Mouse (Mus musculus): Measurements from ENCODE around the gene Myl6. TPM values are rescaled to one million over a fixed set of nuclear protein-coding genes. Genes with fewer than 3 reads are reported as not detected.
A peak's percentile ranks its signal among the peaks of the same experiment; 100 is the strongest.

Gene Myl6
- polyA plus RNA-seq, 1 experiment from 2014 or later, result 892 TPM

DNA sequence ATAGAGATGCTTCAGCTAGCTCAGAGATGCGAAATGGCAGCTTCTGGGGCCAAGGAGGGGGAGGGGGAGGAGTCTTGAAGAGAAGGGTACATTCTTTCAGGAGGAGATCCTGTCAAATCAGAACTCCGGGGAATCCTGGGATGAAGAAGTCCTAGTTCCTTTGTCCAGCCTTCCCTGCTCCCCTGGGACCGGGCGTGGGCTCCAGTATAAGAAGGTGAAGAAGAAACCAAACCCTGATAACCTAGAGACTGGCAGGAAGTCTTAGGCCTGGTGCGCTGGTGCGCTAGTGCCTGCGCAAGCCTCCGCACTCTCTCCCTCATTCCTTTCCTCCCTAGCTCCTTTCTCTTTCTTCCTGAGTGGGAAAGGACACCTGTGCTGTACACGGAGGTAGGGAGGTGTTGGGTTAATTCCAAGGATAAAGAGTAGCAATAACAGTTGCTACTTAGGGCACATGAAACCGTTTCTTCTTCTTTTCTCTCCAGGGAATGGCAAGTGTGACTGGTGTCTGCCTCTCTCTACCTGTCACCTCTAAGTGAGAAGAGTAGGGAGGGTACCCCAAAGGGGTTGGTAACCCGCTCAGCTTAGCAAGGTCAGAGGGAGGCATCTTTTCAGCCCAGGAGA, 30.3 kb upstream of the Myl6 start:
- peak overlapping the region; percentile 67 for H3K4me3 ChIP-seq
- H3K36me3 ChIP-seq (replicated peaks), result no peaks in the 10 kb centered on the region
- peaks cover 27% of the 10 kb centered on the region for H3K4me1 ChIP-seq
- no peak overlapping the region for H3K27ac ChIP-seq
- peak overlapping the region; percentile 65 for H3K9ac ChIP-seq
- ATAC-seq (replicated peaks), result no peak
- no peaks in the 10 kb centered on the region for H3K9me3 ChIP-seq
- peak overlapping the region; percentile 100 for H3K4me2 ChIP-seq
- WGBS, result 7% methylated on average over 11 of the region's 11 CpGs
- peaks cover 6% of the 10 kb centered on the region; the same call in 1 of the 2 replicates for H3K27me3 ChIP-seq (replicated peaks)

DNA sequence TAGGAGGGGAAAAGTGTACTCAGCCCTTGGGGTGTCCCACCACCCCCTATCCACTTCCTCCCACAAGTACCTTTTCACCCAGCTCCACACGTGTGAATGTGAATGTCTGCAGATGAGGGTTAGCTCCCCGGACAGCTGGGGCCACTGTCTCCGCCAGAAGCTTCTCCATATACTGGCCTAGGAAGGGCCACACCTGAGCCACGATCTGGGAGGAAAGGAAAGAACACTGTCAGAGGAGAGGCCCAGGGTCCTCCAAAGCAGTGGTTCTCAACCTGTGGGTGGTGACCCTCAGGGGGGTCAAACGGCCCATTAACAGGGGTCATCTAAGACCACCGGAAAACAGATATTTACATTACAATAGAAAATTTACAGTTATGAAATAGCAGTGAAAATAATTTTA, 28.4 kb upstream of the Myl6 start:
- Histone ChIP-seq H3K36me3 (replicated peaks) (no peaks in the 10 kb centered on the region), H3K4me2 (no peak overlapping the region), H3K4me3 (no peak overlapping the region), H3K27ac (no peak overlapping the region), H3K4me1 (peaks cover 27% of the 10 kb centered on the region), H3K27me3 (replicated peaks) (peaks cover 11% of the 10 kb centered on the region; the same call in 1 of the 2 replicates), H3K9me3 (no peaks in the 10 kb centered on the region), H3K9ac (no peak overlapping the region)
- WGBS, result 78% methylated on average over 6 of the region's 6 CpGs
- ATAC-seq (replicated peaks), result no peak

DNA sequence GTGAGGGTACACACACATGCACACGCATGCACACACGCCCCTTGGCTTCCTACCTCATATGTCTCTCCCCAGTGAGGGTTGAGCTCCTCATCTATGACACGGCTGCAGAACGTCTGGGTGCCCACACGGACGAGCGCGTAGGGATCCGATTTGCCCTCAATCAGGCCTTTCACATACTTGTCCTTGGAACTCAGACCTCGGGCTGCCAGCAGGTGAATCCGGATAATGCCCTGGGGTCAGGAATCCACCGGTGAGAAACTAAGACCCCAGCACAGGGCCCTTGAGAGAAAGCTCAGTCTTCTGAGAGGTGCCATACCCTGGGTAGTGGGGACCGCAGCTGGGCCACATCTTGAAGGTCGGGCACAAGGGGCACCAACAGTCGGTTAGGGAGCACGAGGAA, 26.6 kb upstream of the Myl6 start:
- H3K4me2 ChIP-seq, result no peak overlapping the region
- peaks cover 16% of the 10 kb centered on the region for H3K4me1 ChIP-seq
- H3K27ac ChIP-seq, result no peak overlapping the region
- H3K36me3 ChIP-seq (replicated peaks), result no peaks in the 10 kb centered on the region
- no peak overlapping the region for H3K9ac ChIP-seq
- no peak for ATAC-seq (replicated peaks)
- H3K4me3 ChIP-seq, result no peak overlapping the region
- 87% methylated on average over 16 of the region's 16 CpGs for WGBS
- H3K9me3 ChIP-seq, result no peaks in the 10 kb centered on the region
- peaks cover 22% of the 10 kb centered on the region for H3K27me3 ChIP-seq (replicated peaks)

DNA sequence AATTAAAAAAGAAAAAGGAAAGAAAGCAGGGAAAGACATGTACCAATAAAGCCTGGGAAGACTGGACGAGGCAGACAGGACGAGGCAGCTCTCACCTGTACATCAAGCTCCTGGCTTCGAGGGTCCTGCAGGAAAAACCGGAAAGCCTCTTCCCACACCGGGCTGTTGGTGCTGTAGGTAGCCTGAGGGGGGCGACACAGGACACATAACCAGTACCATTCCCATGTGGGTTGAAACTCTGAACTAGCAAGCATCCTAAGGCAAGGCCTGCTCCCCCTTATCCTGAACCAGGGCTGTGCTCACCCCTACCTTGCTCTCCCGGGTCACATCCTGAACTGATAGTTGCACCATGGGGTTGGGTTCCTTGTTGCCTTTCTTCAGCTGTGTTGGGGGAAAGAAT, 24.9 kb upstream of the Myl6 start:
- H3K9me3 ChIP-seq, result no peaks in the 10 kb centered on the region
- ATAC-seq (replicated peaks), result no peak
- 68% methylated on average over 7 of the region's 7 CpGs for WGBS
- H3K27ac ChIP-seq, result no peak overlapping the region
- no peak overlapping the region for H3K4me2 ChIP-seq
- H3K4me1 ChIP-seq, result no peaks in the 10 kb centered on the region
- peaks cover 22% of the 10 kb centered on the region for H3K27me3 ChIP-seq (replicated peaks)
- no peaks in the 10 kb centered on the region for H3K36me3 ChIP-seq (replicated peaks)
- H3K9ac ChIP-seq, result no peak overlapping the region
- no peak overlapping the region for H3K4me3 ChIP-seq

DNA sequence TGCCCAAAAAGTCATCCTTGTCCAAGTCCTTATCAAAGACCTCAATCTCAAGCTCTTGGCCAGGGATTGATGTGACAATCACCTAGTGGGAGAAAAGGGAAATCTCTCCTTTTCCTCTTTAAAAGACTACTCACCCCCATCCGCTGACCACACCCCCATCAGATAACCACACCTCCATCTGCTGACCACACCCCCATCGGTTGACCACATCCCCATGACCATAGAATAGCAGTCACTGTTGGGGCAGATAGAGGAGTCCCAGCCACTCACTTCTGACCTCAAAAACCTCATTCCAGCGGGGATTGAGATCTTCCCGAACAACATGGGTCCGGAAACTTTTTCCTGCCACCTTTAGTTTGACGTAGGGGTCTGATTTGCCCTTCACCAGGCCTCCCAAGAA, 22.7 kb upstream of the Myl6 start:
- no peak for ATAC-seq (replicated peaks)
- 26% methylated on average over 6 of the region's 6 CpGs for WGBS
- peaks cover 22% of the 10 kb centered on the region for H3K27me3 ChIP-seq (replicated peaks)
- H3K27ac ChIP-seq, result no peak overlapping the region
- H3K4me3 ChIP-seq, result no peak overlapping the region
- H3K9me3 ChIP-seq, result no peaks in the 10 kb centered on the region
- H3K4me1 ChIP-seq, result no peaks in the 10 kb centered on the region
- H3K36me3 ChIP-seq (replicated peaks), result no peaks in the 10 kb centered on the region
- H3K4me2 ChIP-seq, result no peak overlapping the region
- H3K9ac ChIP-seq, result no peak overlapping the region

DNA sequence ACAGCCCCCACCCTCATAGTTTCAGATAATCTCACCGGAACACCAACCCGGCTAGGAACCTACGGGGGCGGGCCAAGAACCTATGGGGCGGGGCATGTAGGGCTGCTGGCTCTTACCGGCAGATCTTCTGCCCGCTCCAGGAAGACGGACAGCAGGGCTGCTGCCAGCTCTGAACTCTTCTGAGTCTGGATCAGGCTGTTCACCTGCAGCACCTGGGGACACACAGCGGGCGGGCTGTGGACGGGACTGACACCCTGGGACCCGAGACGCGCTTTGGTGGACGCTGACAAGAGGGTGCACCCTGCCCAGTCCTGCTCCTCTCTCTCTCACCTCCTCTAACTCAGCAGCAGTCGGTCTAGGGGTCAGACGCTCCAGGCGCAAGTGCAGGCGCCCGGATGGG, 22.1 kb upstream of the Myl6 start:
- Histone ChIP-seq H3K27ac (no peak overlapping the region), H3K4me2 (no peak overlapping the region), H3K9ac (no peak overlapping the region), H3K9me3 (no peaks in the 10 kb centered on the region), H3K4me3 (no peak overlapping the region), H3K36me3 (replicated peaks) (no peaks in the 10 kb centered on the region), H3K27me3 (replicated peaks) (peaks cover 22% of the 10 kb centered on the region), H3K4me1 (no peaks in the 10 kb centered on the region)
- 19% methylated on average over 20 of the region's 20 CpGs for WGBS
- no peak for ATAC-seq (replicated peaks)

DNA sequence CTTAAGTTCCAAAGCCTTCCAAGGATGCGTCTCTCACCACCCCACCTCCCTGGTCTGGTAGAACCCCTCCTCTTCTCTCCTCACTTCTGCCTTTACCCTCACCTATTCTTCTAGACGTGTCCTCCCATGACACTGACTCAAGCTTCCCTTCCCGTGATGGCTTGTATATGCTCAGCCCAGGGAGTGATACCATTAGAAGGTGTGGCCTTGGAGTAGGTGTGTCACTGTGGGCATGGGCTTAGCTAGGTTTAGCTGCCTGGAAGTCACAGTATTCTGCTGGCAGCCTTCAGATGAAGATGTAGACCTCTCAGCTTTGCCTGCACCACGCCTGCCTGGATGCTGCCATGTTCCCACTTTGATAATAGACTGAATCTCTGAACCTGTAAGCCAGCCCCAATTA, 21.1 kb upstream of the Myl6 start:
- no peaks in the 10 kb centered on the region for H3K9me3 ChIP-seq
- ATAC-seq (replicated peaks), result no peak
- no peak overlapping the region for H3K9ac ChIP-seq
- peaks cover 22% of the 10 kb centered on the region for H3K27me3 ChIP-seq (replicated peaks)
- no peaks in the 10 kb centered on the region for H3K36me3 ChIP-seq (replicated peaks)
- 82% methylated on average over 4 of the region's 4 CpGs for WGBS
- no peaks in the 10 kb centered on the region for H3K4me1 ChIP-seq
- H3K4me2 ChIP-seq, result no peak overlapping the region
- no peak overlapping the region for H3K27ac ChIP-seq
- no peak overlapping the region for H3K4me3 ChIP-seq

DNA sequence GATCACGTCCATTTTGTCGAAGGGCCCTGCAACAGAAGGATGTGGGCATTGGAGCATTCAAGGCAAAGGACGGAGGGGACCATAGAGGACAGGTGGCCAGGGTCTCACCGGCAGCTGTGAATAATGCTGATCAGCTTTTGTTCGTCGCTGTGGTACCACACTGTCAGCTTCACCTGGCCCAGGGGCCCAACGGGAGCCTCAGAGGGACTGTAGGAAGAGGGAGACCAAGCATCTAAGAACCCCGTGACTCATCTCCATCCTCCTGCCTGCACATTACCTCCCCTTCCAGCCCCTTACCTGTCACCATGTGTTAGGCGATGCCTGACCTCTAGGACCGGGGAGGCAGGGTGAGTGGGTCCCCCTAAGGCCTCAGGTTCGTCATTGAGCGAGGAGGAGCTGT, 17.8 kb upstream of the Myl6 start:
- Histone ChIP-seq H3K9me3 (no peaks in the 10 kb centered on the region), H3K4me2 (no peak overlapping the region), H3K36me3 (replicated peaks) (no peaks in the 10 kb centered on the region), H3K9ac (no peak overlapping the region), H3K27me3 (replicated peaks) (peaks cover 9% of the 10 kb centered on the region; the same call in 1 of the 2 replicates), H3K4me3 (no peak overlapping the region), H3K27ac (no peak overlapping the region), H3K4me1 (no peaks in the 10 kb centered on the region)
- 86% methylated on average over 12 of the region's 12 CpGs for WGBS
- no peak for ATAC-seq (replicated peaks)

DNA sequence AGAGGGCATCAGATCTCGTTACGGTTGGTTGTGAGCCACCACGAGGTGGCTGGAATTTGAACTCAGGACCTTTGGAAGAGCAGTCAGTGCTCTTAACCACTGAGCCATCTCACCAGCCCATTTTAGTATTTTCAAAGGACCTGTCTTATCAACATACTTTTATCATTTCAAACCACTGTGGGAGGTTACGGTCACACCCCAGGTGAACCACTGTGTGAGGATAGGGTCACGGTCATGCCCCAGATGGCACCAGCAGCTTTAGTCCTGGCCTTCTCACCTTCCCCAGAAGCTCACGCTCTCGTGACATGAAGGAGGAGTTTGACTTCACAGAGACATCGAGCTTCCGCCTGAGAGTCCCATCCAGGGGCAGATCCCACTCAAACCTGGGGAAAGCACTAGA, 17.2 kb upstream of the Myl6 start:
- Histone ChIP-seq H3K4me2 (no peak overlapping the region), H3K4me3 (no peak overlapping the region), H3K27ac (no peak overlapping the region), H3K9ac (no peak overlapping the region), H3K36me3 (replicated peaks) (no peaks in the 10 kb centered on the region), H3K9me3 (no peaks in the 10 kb centered on the region), H3K4me1 (no peaks in the 10 kb centered on the region), H3K27me3 (replicated peaks) (peaks cover 3% of the 10 kb centered on the region; the same call in 1 of the 2 replicates)
- 94% methylated on average over 9 of the region's 9 CpGs for WGBS
- no peak for ATAC-seq (replicated peaks)

DNA sequence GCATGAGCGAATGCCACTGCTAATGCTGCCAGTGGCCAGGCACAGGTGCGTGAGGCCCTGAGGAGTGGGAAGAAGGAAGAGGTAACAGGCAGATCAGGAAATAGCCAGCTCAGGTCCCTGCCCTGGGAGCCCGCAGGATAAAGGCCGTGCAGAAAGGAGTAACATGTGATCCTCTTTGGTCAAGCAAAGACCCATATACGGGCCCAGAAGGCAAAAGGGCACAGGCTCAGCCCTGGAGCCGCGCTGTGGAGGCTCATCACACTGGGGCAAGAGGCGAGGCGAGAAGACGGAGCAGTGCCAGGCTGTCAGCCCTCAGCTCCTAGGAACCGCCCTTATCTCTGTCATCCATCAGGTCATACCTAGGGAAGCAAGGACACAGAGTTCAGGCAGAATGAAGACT, 16.4 kb upstream of the Myl6 start:
- H3K9me3 ChIP-seq, result no peaks in the 10 kb centered on the region
- no peak overlapping the region for H3K4me2 ChIP-seq
- no peaks in the 10 kb centered on the region for H3K4me1 ChIP-seq
- 91% methylated on average over 11 of the region's 11 CpGs for WGBS
- no peak overlapping the region for H3K27ac ChIP-seq
- H3K36me3 ChIP-seq (replicated peaks), result no peaks in the 10 kb centered on the region
- H3K27me3 ChIP-seq (replicated peaks), result no peaks in the 10 kb centered on the region
- ATAC-seq (replicated peaks), result no peak
- no peak overlapping the region for H3K9ac ChIP-seq
- no peak overlapping the region for H3K4me3 ChIP-seq

DNA sequence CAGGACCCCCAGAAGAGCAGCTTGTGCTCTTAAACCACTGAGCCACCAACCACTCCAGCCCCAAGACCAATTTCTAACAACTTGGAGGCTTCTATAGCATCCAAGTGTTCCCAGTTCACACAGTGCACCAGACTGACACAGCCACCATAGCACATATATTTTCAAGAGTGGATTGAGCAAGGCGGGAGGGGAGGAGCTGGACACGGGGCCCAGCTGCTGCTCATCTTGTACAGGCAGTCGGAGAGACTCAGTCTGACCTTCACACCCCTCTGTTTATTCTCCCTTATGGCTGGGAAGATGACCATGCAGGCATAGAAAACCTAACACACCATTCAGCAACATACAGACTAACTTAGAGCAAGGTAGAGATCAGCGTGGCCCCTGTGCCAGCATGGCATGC, 15.9 kb upstream of the Myl6 start:
- no peaks in the 10 kb centered on the region for H3K9me3 ChIP-seq
- WGBS, result 83% methylated on average over 4 of the region's 4 CpGs
- no peaks in the 10 kb centered on the region for H3K36me3 ChIP-seq (replicated peaks)
- H3K27me3 ChIP-seq (replicated peaks), result no peaks in the 10 kb centered on the region
- H3K4me1 ChIP-seq, result no peaks in the 10 kb centered on the region
- H3K4me2 ChIP-seq, result no peak overlapping the region
- no peak overlapping the region for H3K4me3 ChIP-seq
- no peak for ATAC-seq (replicated peaks)
- no peak overlapping the region for H3K27ac ChIP-seq
- no peak overlapping the region for H3K9ac ChIP-seq

DNA sequence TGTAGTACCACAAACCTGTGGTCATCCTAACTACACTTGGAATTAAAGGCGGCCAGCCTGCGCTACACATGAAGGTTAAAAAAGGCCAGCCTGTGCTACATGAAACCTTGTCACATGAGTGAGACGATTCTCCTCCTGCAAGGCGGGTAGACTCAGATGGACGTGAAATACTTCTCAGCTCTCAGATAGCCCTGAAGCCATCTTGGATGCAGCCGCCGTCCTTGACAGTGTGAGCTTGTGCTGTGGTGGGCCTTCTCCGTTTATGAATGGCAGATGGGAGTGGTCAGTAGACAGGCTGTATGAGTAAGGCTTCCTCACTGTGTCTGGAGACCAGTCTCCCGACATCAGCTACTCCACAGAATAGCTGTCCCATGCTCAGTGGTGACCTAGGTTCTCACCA, 15.3 kb upstream of the Myl6 start:
- Histone ChIP-seq H3K36me3 (replicated peaks) (no peaks in the 10 kb centered on the region), H3K4me1 (no peaks in the 10 kb centered on the region), H3K27ac (no peak overlapping the region), H3K9me3 (no peaks in the 10 kb centered on the region), H3K9ac (no peak overlapping the region), H3K4me2 (no peak overlapping the region), H3K4me3 (no peak overlapping the region), H3K27me3 (replicated peaks) (no peaks in the 10 kb centered on the region)
- no peak for ATAC-seq (replicated peaks)
- 88% methylated on average over 9 of the region's 9 CpGs for WGBS

DNA sequence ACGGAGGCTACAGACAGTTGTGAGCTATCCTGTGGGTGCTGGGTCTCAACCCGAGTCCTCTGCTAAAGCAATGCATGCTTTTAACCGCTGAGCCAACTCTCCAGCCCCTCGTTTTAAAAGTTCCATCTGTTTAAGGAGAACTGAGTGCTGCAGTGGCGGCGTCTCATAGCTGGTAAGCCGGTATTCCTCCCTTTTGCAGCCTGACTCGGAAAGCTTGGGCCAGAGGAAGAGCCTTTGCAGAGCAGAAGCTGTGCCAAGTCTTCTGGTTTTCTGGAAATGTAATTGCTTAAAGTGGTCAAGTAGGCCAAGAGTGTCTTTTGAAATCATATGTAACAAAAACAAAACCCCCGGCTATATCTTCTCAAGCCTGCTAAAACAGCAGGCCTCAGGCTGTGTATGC, 14.3 kb upstream of the Myl6 start:
- Histone ChIP-seq H3K4me1 (no peaks in the 10 kb centered on the region), H3K9me3 (no peaks in the 10 kb centered on the region), H3K4me3 (no peak overlapping the region), H3K27ac (no peak overlapping the region), H3K9ac (no peak overlapping the region), H3K27me3 (replicated peaks) (no peaks in the 10 kb centered on the region), H3K4me2 (no peak overlapping the region), H3K36me3 (replicated peaks) (no peaks in the 10 kb centered on the region)
- ATAC-seq (replicated peaks), result no peak
- WGBS, result 84% methylated on average over 9 of the region's 9 CpGs

Data from midbrain, embryonic 15.5 days (tissue).